Mouse (Mus musculus) right cerebral cortex, postnatal 14 days (tissue): Measurements from ENCODE around the gene Dscam.

ENCODE experiments used
- DNase-seq: peaks from one replicate; pipeline ENCODE4 v3.0.0; 2022

Dscam gene

GRCm38 (mm10) chr16:96756994-96757393 is 413.6 kb downstream of the Dscam start:
- DNase-seq = no peak

GRCm38 (mm10) chr16:96754971-96755504 is 415.5 kb downstream of the Dscam start:
- no peak for DNase-seq

GRCm38 (mm10) chr16:96754381-96754780 is 416.2 kb downstream of the Dscam start:
- no peak for DNase-seq

GRCm38 (mm10) chr16:96753781-96754173 is 416.8 kb downstream of the Dscam start:
- DNase-seq = peak; percentile 26

- no peak for DNase-seq
Measured at GRCm38 (mm10) chr16:96753164-96753780, 417.3 kb downstream of the Dscam start.

- DNase-seq = no peak
Measured at GRCm38 (mm10) chr16:96742475-96743255, 427.9 kb downstream of the Dscam start.

GRCm38 (mm10) chr16:96741336-96741735 is 429.2 kb downstream of the Dscam start:
- no peak for DNase-seq

GRCm38 (mm10) chr16:96740073-96741055 is 430.2 kb downstream of the Dscam start:
- no peak for DNase-seq

GRCm38 (mm10) chr16:96736501-96736900 is 434.1 kb downstream of the Dscam start:
- DNase-seq = no peak

- no peak for DNase-seq
Measured at GRCm38 (mm10) chr16:96730881-96731280, 439.7 kb downstream of the Dscam start.

- no peak for DNase-seq
Measured at GRCm38 (mm10) chr16:96727836-96728774, 442.4 kb downstream of the Dscam start.

- DNase-seq = no peak
Measured at GRCm38 (mm10) chr16:96725071-96725724, 445.4 kb downstream of the Dscam start.

- DNase-seq = no peak
Measured at GRCm38 (mm10) chr16:96724591-96724990, 446.0 kb downstream of the Dscam start.

- no peak for DNase-seq
Measured at GRCm38 (mm10) chr16:96724123-96724522, 446.4 kb downstream of the Dscam start.

GRCm38 (mm10) chr16:96723066-96723669 is 447.4 kb downstream of the Dscam start:
- DNase-seq = no peak

- no peak for DNase-seq
Measured at GRCm38 (mm10) chr16:96722135-96722534, 448.4 kb downstream of the Dscam start.

GRCm38 (mm10) chr16:96721241-96721640 is 449.3 kb downstream of the Dscam start:
- no peak for DNase-seq

GRCm38 (mm10) chr16:96720666-96721065 is 449.9 kb downstream of the Dscam start:
- DNase-seq = no peak

GRCm38 (mm10) chr16:96718221-96718620 is 452.3 kb downstream of the Dscam start:
- DNase-seq = no peak

GRCm38 (mm10) chr16:96716633-96717032 is 453.9 kb downstream of the Dscam start:
- no peak for DNase-seq

- DNase-seq = no peak
Measured at GRCm38 (mm10) chr16:96711935-96712334, 458.6 kb downstream of the Dscam start.
